Mouse (Mus musculus): ENCODE measurements at regions not wholly inside any gene's neighbourhood (a gene's known extent, or its start where the extent isn't known, plus 50 kb on each side); places are given as distances from the start of the nearest gene placed in this dataset.

DNA sequence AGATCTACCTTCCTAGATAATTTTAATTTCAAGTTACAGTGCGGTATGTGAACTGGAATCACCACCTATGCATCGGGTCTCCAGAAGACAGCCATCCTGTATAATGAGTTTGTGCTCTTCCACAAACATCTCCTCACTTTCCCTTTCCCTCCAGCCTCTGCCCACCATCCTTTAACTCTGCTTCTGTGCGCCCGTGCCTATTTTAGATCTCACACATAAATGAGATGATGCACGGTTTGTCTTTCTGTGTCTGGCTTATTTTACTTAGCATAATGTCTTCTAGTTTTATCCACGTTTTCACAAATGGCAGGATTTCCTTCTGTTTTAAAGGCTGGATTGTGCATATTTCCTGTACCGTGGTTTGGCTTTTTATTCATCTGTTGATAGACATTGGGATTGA lies 227.8 kb upstream of the Podxl start:
- Histone ChIP-seq H3K9me3 (no peaks in the 10 kb centered on the region), H3K4me1 (replicated peaks) (no peaks in the 10 kb centered on the region), H3K36me3 (no peaks in the 10 kb centered on the region), H3K27ac (replicated peaks) (no peak overlapping the region), H3K27me3 (no peaks in the 10 kb centered on the region), H3K9ac (no peak overlapping the region), H3K4me2 (no peak overlapping the region), H3K4me3 (no peak overlapping the region)
- WGBS = 86% methylated on average over 7 of the region's 7 CpGs
- no peak for ATAC-seq (ENCODE audit: low FRiP score, low read depth)

DNA sequence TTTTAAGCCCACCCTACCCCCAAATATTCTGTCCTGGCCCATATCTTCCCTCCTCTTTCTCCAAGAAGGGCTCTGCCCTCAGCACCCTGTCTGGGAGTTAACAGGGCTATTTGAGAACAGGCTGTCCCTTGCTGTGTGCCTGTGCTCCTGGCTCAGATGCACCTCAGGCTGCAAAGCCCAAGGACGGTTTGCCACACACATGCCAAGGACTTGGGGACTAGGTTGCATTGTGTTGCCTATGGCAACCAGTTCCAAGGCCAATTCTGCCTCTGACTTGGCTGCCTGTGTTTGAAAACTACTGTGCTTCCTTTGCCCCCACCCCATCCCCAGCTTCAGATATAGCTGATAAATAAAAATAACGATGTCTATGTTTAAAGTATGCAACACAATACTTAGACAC lies 227.1 kb upstream of the Podxl start:
- 45% methylated on average over 2 of the region's 2 CpGs for WGBS
- H3K9me3 ChIP-seq = no peaks in the 10 kb centered on the region

DNA sequence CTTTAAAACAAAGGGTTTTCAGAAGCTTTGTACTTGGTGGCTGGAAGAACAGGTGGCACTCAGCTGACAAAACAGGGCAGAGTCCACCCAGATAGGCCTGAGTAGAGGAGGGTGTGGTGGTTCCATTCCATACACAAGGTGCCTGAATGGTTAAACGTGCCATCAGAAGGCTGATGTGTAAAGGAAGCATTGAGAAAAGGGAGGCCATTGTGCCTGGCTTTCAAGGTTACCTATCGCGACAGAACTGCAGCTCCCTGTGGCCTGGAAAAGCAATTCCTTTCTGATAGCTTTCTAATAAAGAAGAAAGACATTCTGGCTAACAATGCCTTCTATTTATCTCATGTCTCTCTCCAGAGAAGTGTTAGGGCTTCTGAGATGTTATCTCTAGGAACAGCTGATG lies 213.1 kb upstream of the Podxl start:
- no peak for ATAC-seq (ENCODE audit: low FRiP score, low read depth)
- WGBS = 45% methylated on average over 3 of the region's 3 CpGs
- Histone ChIP-seq H3K4me1 (replicated peaks) (no peaks in the 10 kb centered on the region), H3K4me2 (no peak overlapping the region), H3K27ac (replicated peaks) (no peak overlapping the region), H3K9ac (no peak overlapping the region), H3K36me3 (no peaks in the 10 kb centered on the region), H3K27me3 (no peaks in the 10 kb centered on the region), H3K9me3 (no peaks in the 10 kb centered on the region), H3K4me3 (no peak overlapping the region)

More for the DNA sequence above, 227.1 kb upstream of the Podxl start:
- Histone ChIP-seq H3K27me3 (no peaks in the 10 kb centered on the region), H3K36me3 (no peaks in the 10 kb centered on the region), H3K27ac (replicated peaks) (no peak overlapping the region), H3K9ac (no peak overlapping the region), H3K4me3 (no peak overlapping the region), H3K4me2 (no peak overlapping the region), H3K4me1 (replicated peaks) (no peaks in the 10 kb centered on the region)
- no peak for ATAC-seq (ENCODE audit: low FRiP score, low read depth)

DNA sequence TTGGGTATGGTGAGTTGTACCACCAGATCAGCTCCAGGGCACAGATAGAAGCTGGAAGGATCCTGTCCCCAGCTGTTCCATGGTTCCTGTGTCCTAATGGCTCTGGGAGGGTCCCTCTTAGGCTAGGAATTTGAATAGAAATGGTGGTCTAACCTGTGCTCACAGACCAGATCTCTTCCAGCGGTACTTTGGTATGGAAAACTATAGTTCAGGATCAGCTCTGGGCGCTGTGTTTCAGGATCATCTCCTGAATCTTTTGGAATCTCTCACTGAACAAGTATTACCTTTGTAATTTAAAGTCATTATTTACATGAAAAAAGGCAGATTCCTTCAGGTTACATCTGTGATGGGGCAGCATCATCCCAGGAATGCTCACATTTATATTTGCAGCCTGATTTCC lies 208.1 kb upstream of the Podxl start:
- no peaks in the 10 kb centered on the region for H3K27me3 ChIP-seq
- no peak for ATAC-seq (ENCODE audit: low FRiP score, low read depth)
- no peak overlapping the region for H3K4me2 ChIP-seq
- no peak overlapping the region for H3K4me3 ChIP-seq
- H3K27ac ChIP-seq (replicated peaks) = no peak overlapping the region
- 92% methylated on average over 2 of the region's 2 CpGs for WGBS
- H3K4me1 ChIP-seq (replicated peaks) = no peaks in the 10 kb centered on the region
- no peaks in the 10 kb centered on the region for H3K9me3 ChIP-seq
- no peaks in the 10 kb centered on the region for H3K36me3 ChIP-seq
- no peak overlapping the region for H3K9ac ChIP-seq

DNA sequence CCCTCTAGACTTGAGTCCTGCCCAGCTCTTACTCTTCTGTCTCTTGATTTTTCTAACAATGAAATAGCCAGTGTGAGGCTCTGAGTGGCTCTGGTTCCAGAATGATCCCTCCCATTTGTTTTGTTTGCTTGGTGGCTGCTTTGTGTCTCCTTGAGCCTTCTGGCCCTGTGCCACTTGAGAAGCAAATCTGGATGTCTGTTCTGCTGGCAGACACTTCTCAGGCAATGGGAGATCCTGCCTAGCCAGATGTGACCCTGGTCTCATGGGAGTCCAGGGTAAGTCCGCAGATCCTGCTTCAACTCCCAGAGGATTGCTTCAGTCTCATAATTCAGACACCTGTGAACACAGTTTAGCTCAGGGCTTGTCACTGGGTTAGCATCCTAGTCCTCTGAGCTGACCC lies 181.8 kb upstream of the Podxl start:
- Histone ChIP-seq H3K27me3 (no peaks in the 10 kb centered on the region), H3K4me3 (no peak overlapping the region), H3K36me3 (no peaks in the 10 kb centered on the region), H3K9ac (no peak overlapping the region), H3K27ac (replicated peaks) (no peak overlapping the region), H3K9me3 (no peaks in the 10 kb centered on the region), H3K4me2 (no peak overlapping the region), H3K4me1 (replicated peaks) (0 out of 2 replicates have a peak, but pooled peaks cover 13% of the 10 kb centered on the region)
- no peak for ATAC-seq (ENCODE audit: low FRiP score, low read depth)
- 26% methylated on average over 1 of the region's 1 CpGs for WGBS

DNA sequence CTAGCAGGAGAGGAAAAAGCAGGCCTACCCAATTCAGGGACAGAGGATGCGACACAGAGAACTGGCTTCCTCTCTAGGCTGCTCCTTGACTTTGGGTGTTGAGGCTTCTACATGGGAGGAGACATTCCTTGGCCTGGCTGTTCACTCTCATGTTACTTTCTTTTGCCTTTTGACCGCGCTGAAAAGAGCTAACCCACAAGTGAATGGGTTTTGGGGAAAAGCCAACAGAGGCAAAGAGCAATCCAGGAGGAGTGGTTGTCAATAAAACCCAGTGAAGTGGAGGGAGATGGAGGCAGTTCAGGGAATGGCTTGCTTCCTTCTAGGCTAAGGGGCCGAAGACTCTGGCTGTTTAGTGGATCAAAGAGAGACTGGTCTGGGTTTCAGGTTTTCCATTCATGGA lies 167.6 kb upstream of the Podxl start:
- no peaks in the 10 kb centered on the region for H3K4me1 ChIP-seq (replicated peaks)
- H3K27ac ChIP-seq (replicated peaks) = no peak overlapping the region
- no peaks in the 10 kb centered on the region for H3K9me3 ChIP-seq
- no peak for ATAC-seq (ENCODE audit: low FRiP score, low read depth)
- H3K4me2 ChIP-seq = no peak overlapping the region
- no peak overlapping the region for H3K4me3 ChIP-seq
- H3K27me3 ChIP-seq = no peaks in the 10 kb centered on the region
- H3K36me3 ChIP-seq = no peaks in the 10 kb centered on the region
- WGBS = 77% methylated on average over 4 of the region's 4 CpGs
- H3K9ac ChIP-seq = no peak overlapping the region

DNA sequence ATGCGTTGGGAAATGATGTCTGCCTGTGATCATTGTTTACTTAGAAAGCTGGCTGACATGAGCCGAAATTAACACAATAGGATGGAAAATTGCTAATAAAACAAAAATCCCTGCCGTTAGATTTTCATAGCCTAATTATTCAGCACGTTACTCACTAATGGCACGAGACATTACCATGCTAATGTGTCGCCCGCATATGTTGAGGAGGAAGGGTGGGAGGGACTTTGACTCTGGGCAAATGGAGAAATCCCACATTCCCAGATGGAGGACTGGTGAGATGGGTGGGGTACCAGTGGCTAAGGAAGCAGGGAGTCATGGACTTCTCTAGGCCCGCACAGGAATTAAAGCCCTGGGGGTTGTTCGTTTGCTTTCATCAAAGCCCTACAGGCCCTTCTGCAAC lies 155.8 kb upstream of the Podxl start:
- Histone ChIP-seq H3K4me1 (replicated peaks) (peaks cover 18% of the 10 kb centered on the region), H3K9ac (no peak overlapping the region), H3K27ac (replicated peaks) (peak overlapping the region; percentile 57; the same call in 1 of the 2 replicates), H3K4me3 (no peak overlapping the region), H3K9me3 (no peaks in the 10 kb centered on the region), H3K36me3 (no peaks in the 10 kb centered on the region), H3K4me2 (no peak overlapping the region), H3K27me3 (no peaks in the 10 kb centered on the region)
- WGBS = 31% methylated on average over 9 of the region's 9 CpGs
- peak; percentile 23; the same call in 1 of the 2 replicates for ATAC-seq (ENCODE audit: low FRiP score, low read depth)

DNA sequence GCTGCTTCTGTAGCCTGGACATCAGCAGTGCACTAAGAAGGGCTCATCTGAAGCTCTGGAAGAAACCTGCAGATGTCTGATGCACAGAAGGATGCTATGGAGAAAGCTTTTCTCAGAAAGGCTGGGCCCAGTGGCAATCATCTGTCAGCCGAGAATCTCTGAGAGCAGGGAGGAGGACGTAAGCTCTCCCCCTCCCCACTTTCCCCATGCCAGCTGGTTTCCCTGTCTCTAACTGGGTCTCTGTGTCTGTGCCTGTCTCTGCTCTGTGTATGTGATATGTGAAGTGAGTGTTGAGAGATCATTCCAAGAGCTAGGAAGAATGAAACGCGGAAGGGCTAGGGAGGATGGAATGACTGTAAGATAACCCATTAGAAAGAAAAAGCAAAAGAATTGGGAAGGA lies 155.1 kb upstream of the Podxl start:
- no peaks in the 10 kb centered on the region for H3K9me3 ChIP-seq
- no peak overlapping the region for H3K27ac ChIP-seq (replicated peaks)
- 49% methylated on average over 4 of the region's 4 CpGs for WGBS
- no peak overlapping the region for H3K4me3 ChIP-seq
- no peaks in the 10 kb centered on the region for H3K27me3 ChIP-seq
- ATAC-seq (ENCODE audit: low FRiP score, low read depth) = no peak
- H3K4me1 ChIP-seq (replicated peaks) = peaks cover 18% of the 10 kb centered on the region
- no peak overlapping the region for H3K4me2 ChIP-seq
- no peak overlapping the region for H3K9ac ChIP-seq
- no peaks in the 10 kb centered on the region for H3K36me3 ChIP-seq

DNA sequence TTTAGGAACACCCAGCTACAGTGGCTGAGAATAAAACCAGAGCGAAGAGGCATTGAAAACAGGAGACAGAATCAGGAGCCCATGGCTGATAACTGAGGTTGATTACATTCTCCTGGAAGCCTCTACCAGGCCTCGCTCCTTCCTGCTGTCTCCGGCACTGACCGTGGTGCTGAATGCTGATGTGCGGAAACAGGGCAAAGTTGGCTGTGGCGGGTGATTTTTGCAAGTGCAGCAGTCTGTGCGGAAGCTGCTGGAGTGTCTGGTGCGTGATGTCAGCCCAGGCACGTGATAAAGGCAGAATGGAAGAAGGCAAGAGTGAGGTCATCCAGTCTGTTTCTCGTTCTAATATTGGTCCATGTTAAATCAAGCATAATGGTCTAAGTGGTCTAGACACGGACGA lies 153.8 kb upstream of the Podxl start:
- ATAC-seq (ENCODE audit: low FRiP score, low read depth) = 0 out of 2 replicates have a peak, but pooled peaks have one; percentile 73
- Histone ChIP-seq H3K4me1 (replicated peaks) (peaks cover 18% of the 10 kb centered on the region), H3K9ac (no peak overlapping the region), H3K36me3 (no peaks in the 10 kb centered on the region), H3K4me2 (no peak overlapping the region), H3K9me3 (no peaks in the 10 kb centered on the region), H3K4me3 (no peak overlapping the region), H3K27me3 (no peaks in the 10 kb centered on the region), H3K27ac (replicated peaks) (peak overlapping the region; percentile 49; the same call in 1 of the 2 replicates)
- WGBS = 20% methylated on average over 12 of the region's 12 CpGs

DNA sequence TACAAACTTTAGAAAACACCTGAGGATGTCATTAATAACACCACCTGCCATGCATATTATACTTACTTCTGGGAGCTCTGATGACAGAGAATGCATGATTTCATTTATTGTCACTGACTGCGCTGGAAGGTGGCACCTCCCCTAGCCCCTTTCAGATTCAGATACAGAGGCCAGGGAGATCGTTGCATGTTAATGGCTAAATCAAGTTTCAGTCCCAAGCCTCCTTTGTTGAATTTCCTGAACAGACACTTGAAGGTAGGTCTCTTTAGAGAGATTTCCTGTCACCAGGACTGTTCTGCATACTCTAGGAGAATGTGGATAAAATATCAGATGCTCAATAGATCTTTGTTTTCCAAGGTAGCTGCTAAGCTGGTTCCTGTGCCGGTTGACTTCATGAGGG lies 143.5 kb upstream of the Podxl start:
- H3K36me3 ChIP-seq = no peaks in the 10 kb centered on the region
- no peaks in the 10 kb centered on the region for H3K9me3 ChIP-seq
- 67% methylated on average over 3 of the region's 3 CpGs for WGBS
- H3K9ac ChIP-seq = no peak overlapping the region
- no peaks in the 10 kb centered on the region for H3K27me3 ChIP-seq
- H3K4me1 ChIP-seq (replicated peaks) = peaks cover 13% of the 10 kb centered on the region; the same call in 1 of the 2 replicates
- H3K27ac ChIP-seq (replicated peaks) = no peak overlapping the region
- H3K4me2 ChIP-seq = no peak overlapping the region
- no peak for ATAC-seq (ENCODE audit: low FRiP score, low read depth)
- H3K4me3 ChIP-seq = no peak overlapping the region

DNA sequence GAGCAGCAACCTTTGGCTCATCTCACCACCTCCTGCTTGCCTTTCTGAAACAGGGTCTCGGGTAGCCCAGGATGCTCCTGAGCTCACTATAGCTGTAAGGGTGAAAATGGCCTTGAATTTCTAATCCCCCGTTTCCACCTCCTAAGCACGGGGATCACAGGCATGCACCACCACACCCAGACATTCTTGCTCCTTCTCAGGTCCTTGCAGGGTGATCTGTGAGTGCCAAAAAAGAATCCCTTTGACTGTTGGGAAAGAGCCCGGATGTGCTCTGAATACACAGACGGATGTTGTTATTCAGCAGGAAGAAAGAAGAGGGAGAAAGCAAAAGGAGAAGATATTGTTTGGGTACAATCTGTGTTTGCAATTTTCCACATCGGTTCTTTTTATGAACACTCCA lies 140.4 kb upstream of the Podxl start:
- no peak overlapping the region for H3K4me3 ChIP-seq
- no peak for ATAC-seq (ENCODE audit: low FRiP score, low read depth)
- H3K9ac ChIP-seq = no peak overlapping the region
- 0 out of 2 replicates have a peak overlapping the region, but pooled peaks have one; percentile 34 for H3K27ac ChIP-seq (replicated peaks)
- 70% methylated on average over 6 of the region's 6 CpGs for WGBS
- no peak overlapping the region for H3K4me2 ChIP-seq
- H3K4me1 ChIP-seq (replicated peaks) = peaks cover 13% of the 10 kb centered on the region; the same call in 1 of the 2 replicates
- no peaks in the 10 kb centered on the region for H3K9me3 ChIP-seq
- H3K36me3 ChIP-seq = no peaks in the 10 kb centered on the region
- H3K27me3 ChIP-seq = no peaks in the 10 kb centered on the region

DNA sequence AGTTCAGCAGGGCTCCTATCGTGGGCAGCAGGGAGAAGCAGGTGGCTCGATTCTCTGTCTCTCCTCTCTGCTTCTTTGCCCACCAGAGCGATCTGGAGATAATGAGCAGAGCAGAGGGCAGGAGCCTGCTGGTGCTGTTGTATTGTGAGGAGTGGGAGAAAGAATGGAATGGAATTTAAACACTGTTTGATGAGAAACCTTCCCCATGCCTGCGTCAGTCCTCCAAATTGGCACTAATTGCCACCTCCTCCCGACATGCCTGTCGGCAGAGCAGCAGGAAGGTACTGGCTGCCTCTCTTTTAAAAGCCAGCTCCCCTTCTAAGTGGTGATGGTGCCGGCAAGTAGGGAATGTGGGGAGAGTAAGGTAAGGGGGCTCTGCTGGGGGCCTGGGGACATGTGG lies 139.2 kb upstream of the Podxl start:
- Histone ChIP-seq H3K9me3 (no peaks in the 10 kb centered on the region), H3K27me3 (no peaks in the 10 kb centered on the region), H3K27ac (replicated peaks) (no peak overlapping the region), H3K4me1 (replicated peaks) (peaks cover 13% of the 10 kb centered on the region; the same call in 1 of the 2 replicates), H3K36me3 (no peaks in the 10 kb centered on the region), H3K4me3 (no peak overlapping the region), H3K9ac (no peak overlapping the region), H3K4me2 (no peak overlapping the region)
- ATAC-seq (ENCODE audit: low FRiP score, low read depth) = no peak
- 15% methylated on average over 7 of the region's 7 CpGs for WGBS

DNA sequence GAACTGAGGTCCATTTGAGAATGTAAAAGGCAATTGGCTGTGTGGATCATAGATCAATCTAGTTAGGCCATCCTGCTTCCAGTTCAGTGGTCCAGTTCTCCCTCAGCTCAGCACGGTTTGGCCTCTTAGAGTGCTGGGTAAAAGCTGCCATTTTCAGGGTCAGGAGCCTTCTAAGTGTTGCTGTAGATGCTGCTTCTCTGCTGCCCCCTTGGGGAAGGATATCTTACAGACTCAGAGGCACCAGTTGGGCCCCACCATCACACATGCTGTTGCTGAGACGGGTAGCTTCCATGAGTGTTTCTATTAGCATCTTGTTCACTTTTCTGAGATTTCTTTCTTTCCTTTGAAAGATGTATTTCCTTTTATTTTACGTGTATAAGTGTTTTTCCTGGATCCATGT lies 132.1 kb upstream of the Podxl start:
- 86% methylated on average over 3 of the region's 3 CpGs for WGBS
- H3K27me3 ChIP-seq = no peaks in the 10 kb centered on the region
- H3K27ac ChIP-seq (replicated peaks) = no peak overlapping the region
- no peaks in the 10 kb centered on the region for H3K4me1 ChIP-seq (replicated peaks)
- no peaks in the 10 kb centered on the region for H3K36me3 ChIP-seq
- H3K9me3 ChIP-seq = no peaks in the 10 kb centered on the region
- H3K4me2 ChIP-seq = no peak overlapping the region
- no peak for ATAC-seq (ENCODE audit: low FRiP score, low read depth)
- no peak overlapping the region for H3K4me3 ChIP-seq
- H3K9ac ChIP-seq = no peak overlapping the region

Measured in hindbrain, embryonic 15.5 days (tissue).